Mouse (Mus musculus): ENCODE measurements at regions not wholly inside any gene's neighbourhood (a gene's known extent, or its start where the extent isn't known, plus 50 kb on each side); places are given as distances from the start of the nearest gene placed in this dataset.
"Not testable (repeated sequence)": the region's sequence is repeated elsewhere in the genome, so short reads cannot be mapped to it uniquely, and the experiment has no call there.

- no peak for DNase-seq (ENCODE audit: low spot score)
These were observed 106.2 kb upstream of the Gcfc2 start for GRCm38 (mm10) chr6:81817050-81817827.

GRCm38 (mm10) chr6:81818573-81818972, 104.9 kb upstream of the Gcfc2 start:
- DNase-seq (ENCODE audit: low spot score): no peak

- no peak for DNase-seq (ENCODE audit: low spot score)
These were observed 103.4 kb upstream of the Gcfc2 start for GRCm38 (mm10) chr6:81820078-81820477.

GRCm38 (mm10) chr6:81839474-81840153, 83.9 kb upstream of the Gcfc2 start:
- no peak for DNase-seq (ENCODE audit: low spot score)

GRCm38 (mm10) chr6:81868207-81868606, 55.3 kb upstream of the Gcfc2 start:
- not testable (repeated sequence) for DNase-seq (ENCODE audit: low spot score)
